10 mouse cellular contexts compared by ENCODE assay signal in the genomic region with DNA sequence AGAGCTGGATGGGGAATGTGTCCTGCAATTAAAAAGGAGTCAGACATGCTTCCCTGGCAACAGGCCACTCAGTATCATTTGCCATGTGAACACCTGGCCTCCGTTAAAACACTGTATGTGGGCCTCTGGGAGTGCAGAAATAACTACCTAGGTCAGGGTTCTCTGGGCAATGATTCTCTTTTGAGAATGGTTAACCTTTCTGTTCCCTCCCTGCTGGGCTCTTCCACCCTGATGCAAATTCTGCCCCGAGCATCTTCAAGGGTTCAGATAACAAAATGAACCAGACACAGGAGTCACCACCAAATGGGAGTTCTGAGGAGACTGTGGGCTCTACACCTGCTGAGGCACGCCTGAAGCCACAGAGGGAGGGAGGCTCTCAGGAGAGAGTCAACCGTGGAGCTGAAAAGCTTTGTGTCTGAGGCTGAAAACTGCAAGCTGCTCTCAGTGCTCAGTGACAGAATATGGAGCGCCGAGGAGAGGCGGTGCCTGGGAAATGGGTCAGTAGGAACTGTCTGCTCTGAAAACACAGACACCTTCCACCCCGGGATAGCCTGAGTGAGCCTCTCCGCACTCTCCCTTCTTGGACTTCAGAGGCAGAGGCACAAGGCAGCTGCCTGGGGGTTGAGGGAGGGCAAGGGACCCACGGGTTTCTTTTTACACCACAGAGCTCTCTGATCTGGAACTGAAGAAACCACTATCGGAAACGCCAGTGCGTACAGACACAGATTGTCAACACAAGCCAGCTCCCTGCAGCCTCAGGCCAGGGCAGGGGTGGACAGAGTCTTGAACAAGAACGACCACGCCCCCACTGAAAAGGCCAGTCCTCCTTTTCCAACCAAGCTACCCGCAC. TPM values are rescaled to one million over a fixed set of nuclear protein-coding genes. Genes with fewer than 3 reads are reported as not detected.
DNase-seq lines count a peak whose midpoint lies in the region; ATAC-seq lines count a peak whose summit lies in the region.
"Had no signal": no experiment of that assay in that cellular context is flagged by ENCODE, and none has a peak within 500 bp of the region (broad histone marks: within the 10 kb centered on the region; RNA-seq: fewer than 3 reads in every experiment).

No protein-coding gene starts in this region.

- ATAC-seq in forebrain, embryonic 12.5 days (ENCODE audit: low FRiP score): no peak
- ATAC-seq in monocyte, adult 5-6 weeks (replicated peaks; ENCODE audit: insufficient number of reproducible peaks, low FRiP score, low TSS enrichment, poor library complexity, severe bottlenecking): peak; percentile 56; the same call in 1 of the 2 replicates

- H3K36me3 ChIP-seq in forebrain, embryonic 10.5 days (replicated peaks): no peaks in the 10 kb centered on the region
- H3K36me3 ChIP-seq in forebrain, embryonic 12.5 days (replicated peaks): no peaks in the 10 kb centered on the region
- H3K36me3 ChIP-seq: G1E; neural tube, embryonic 12.5 days had no signal

- no peak overlapping the region for H3K9ac ChIP-seq in forebrain, embryonic 12.5 days
- H3K9ac ChIP-seq: neural tube, embryonic 12.5 days had no signal

- no peaks in the 10 kb centered on the region for H3K9me3 ChIP-seq in forebrain, embryonic 10.5 days
- no peaks in the 10 kb centered on the region for H3K9me3 ChIP-seq in forebrain, embryonic 12.5 days
- H3K9me3 ChIP-seq: G1E; neural tube, embryonic 12.5 days had no signal

- H3K4me3 ChIP-seq in forebrain, embryonic 10.5 days: no peak overlapping the region
- H3K4me3 ChIP-seq in forebrain, embryonic 12.5 days (replicated peaks): no peak overlapping the region
- H3K4me3 ChIP-seq: neural tube, embryonic 12.5 days had no signal

- H3K4me1 ChIP-seq in forebrain, embryonic 10.5 days: peaks cover 57% of the 10 kb centered on the region
- peaks cover 31% of the 10 kb centered on the region for H3K4me1 ChIP-seq in forebrain, embryonic 12.5 days

- H3K27me3 ChIP-seq in forebrain, embryonic 10.5 days (ENCODE audit: poor library complexity, severe bottlenecking): no peaks in the 10 kb centered on the region
- no peaks in the 10 kb centered on the region for H3K27me3 ChIP-seq in forebrain, embryonic 12.5 days
- H3K27me3 ChIP-seq: neural tube, embryonic 12.5 days had no signal

- no peak for DNase-seq in forebrain, embryonic 10.5 days (ENCODE audit: extremely low spot score, low spot score)
- peak; percentile 38 for DNase-seq in Muller cell, postnatal 12 days (ENCODE audit: inconsistent ontology term)
- peak; percentile 42 for DNase-seq in kidney, adult 11 months
- DNase-seq in MN1 (ENCODE audit: low spot score): no peak
- no peak for DNase-seq in layer of hippocampus, adult 9-11 months
- no peak for DNase-seq in layer of hippocampus, adult 18-20 months (ENCODE audit: low spot score in 2 of 2)

- 37% methylated on average over 16 of the region's 16 CpGs for WGBS in forebrain, embryonic 10.5 days
- WGBS in forebrain, embryonic 12.5 days: 45% methylated on average over 16 of the region's 16 CpGs

- peak overlapping the region; percentile 48; the same call in 1 of the 2 replicates for H3K27ac ChIP-seq in forebrain, embryonic 10.5 days
- H3K27ac ChIP-seq in forebrain, embryonic 12.5 days: no peak overlapping the region
- H3K27ac ChIP-seq: neural tube, embryonic 12.5 days had no signal

- H3K4me2 ChIP-seq in forebrain, embryonic 12.5 days: no peak overlapping the region
- H3K4me2 ChIP-seq: neural tube, embryonic 12.5 days had no signal

RNA-seq across cellular contexts. Expression of a gene that starts 12.6 kb away (rescaled TPM):
- 10.7 and 10.9 TPM in 2 replicates for polyA plus RNA-seq in forebrain, embryonic 10.5 days (2016; fragmentation: Nextera tagmentation; extraction: Ambion mirVana)
- polyA plus RNA-seq in forebrain, embryonic 12.5 days (2016; fragmentation: Nextera tagmentation; extraction: Ambion mirVana): 24.1 and 24.9 TPM in 2 replicates
- 37.3 to 42.5 TPM (median 38.1 TPM) in 3 replicates for total RNA-seq in monocyte, adult 5-6 weeks (2017)
- 10 to 100 TPM; 50.0 to 50.7 TPM for total RNA-seq in layer of hippocampus, adult 18-20 months (2021)

RNA-seq across cellular contexts. Expression of a gene that starts 40.9 kb away (rescaled TPM):
- 9.5 and 10.8 TPM in 2 replicates for polyA plus RNA-seq in forebrain, embryonic 10.5 days (2016; fragmentation: Nextera tagmentation; extraction: Ambion mirVana)
- polyA plus RNA-seq in forebrain, embryonic 12.5 days (2016; fragmentation: Nextera tagmentation; extraction: Ambion mirVana): 9.1 and 9.4 TPM in 2 replicates
- 24.4 to 47.7 TPM (median 28.3 TPM) in 3 replicates for total RNA-seq in monocyte, adult 5-6 weeks (2017)
- 10 to 100 TPM; 34.7 to 35.9 TPM for total RNA-seq in layer of hippocampus, adult 18-20 months (2021)

Comparison
In these comparisons a context has a peak if more than half of its experiments do, and no peak if none do; other contexts are left out.
1. DNase-seq: peak in Muller cell, postnatal 12 days (single experiment) and kidney, adult 11 months (single experiment); none in forebrain, embryonic 10.5 days (single experiment), MN1 (single experiment), layer of hippocampus, adult 9-11 months (single experiment) and layer of hippocampus, adult 18-20 months (0 of 2).